Mouse (Mus musculus): Measurements from ENCODE around the gene Arf4. TPM values are rescaled to one million over a fixed set of nuclear protein-coding genes. Genes with fewer than 3 reads are reported as not detected.
"Not testable (repeated sequence)": the region's sequence is repeated elsewhere in the genome, so short reads cannot be mapped to it uniquely, and the experiment has no call there.

Arf4 gene
- polyA plus RNA-seq, 1 experiment: 8.4 TPM

DNA sequence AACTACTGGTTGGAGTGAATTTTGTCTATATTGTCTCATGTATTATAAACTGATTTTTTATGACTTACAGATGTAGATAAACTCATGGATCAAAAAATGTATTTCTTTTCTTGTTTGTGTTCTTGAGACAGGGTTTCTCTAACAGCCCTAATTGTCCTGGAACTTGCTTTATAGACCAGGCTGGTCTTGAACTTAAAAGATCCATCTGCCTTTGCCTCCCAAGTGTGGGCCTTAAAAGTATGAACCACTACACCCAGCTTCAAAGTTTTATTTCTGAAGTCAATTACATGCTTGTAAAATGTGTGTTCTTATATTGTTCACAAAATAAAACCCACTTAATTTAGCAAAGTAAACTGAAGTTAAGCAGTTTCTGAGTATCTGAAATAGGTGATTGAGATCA is 20.3 kb downstream of the Arf4 start:
- TF ChIP-seq TAL1 (IDR thresholded peaks at IDR 0.05; ENCODE audit: low read length) (no peak), GATA1 (IDR thresholded peaks at IDR 0.05; ENCODE audit: low read length) (no peak)
- Histone ChIP-seq H3K36me3 (ENCODE audit: control insufficient read depth) (peaks cover 82% of the 10 kb centered on the region), H3K27me3 (ENCODE audit: control insufficient read depth) (no peaks in the 10 kb centered on the region), H3K4me1 (ENCODE audit: control insufficient read depth) (peaks cover 8% of the 10 kb centered on the region), H3K4me3 (replicated peaks) (no peak overlapping the region), H3K9me3 (ENCODE audit: control insufficient read depth, low read length) (no peaks in the 10 kb centered on the region)

DNA sequence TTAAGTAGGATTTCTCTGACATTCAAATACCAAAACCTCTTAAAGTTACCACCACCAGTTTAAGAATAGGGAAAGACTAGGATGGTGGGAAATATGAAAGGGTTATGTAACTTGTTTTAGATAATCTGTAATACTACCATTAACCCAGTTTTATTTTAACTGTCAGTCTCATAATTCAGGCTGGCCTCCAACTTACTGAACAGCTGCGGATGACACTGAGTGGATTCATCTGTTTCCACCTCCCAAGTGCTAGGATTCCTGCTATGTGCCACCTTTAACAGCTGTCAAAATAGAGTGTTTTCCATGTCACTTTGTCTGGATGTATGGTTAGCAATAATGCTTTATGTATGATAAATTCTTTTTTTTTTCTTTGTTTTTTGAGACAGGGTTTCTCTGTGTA is 22.4 kb downstream of the Arf4 start:
- Histone ChIP-seq H3K4me3 (replicated peaks) (no peak overlapping the region), H3K36me3 (ENCODE audit: control insufficient read depth) (peaks cover 86% of the 10 kb centered on the region), H3K27me3 (ENCODE audit: control insufficient read depth) (no peaks in the 10 kb centered on the region), H3K4me1 (ENCODE audit: control insufficient read depth) (peaks cover 10% of the 10 kb centered on the region), H3K9me3 (ENCODE audit: control insufficient read depth, low read length) (no peaks in the 10 kb centered on the region)
- TF ChIP-seq GATA1 (IDR thresholded peaks at IDR 0.05; ENCODE audit: low read length) (no peak), TAL1 (IDR thresholded peaks at IDR 0.05; ENCODE audit: low read length) (no peak)

DNA sequence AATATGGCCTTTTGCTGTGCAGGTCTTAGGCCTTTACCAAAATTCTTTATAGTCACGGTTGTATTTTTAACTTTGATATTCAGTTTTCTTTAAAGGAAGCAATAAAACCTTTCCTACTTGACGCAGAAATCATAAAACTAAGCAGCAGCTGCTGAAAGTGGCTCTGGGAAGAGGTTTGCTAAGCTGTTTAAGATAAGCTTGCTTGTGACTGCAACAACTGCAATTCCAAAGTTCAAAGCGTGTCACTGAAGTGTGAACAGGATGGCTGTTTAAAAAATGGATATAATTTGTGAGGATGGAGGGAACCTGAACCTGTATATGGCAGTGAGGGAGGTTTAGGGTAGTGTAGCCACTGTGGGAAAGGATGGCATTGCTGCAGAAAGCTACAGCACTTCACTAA is 24.1 kb downstream of the Arf4 start:
- no peak for TF ChIP-seq TAL1 (IDR thresholded peaks at IDR 0.05; ENCODE audit: low read length)
- no peak for TF ChIP-seq GATA1 (IDR thresholded peaks at IDR 0.05; ENCODE audit: low read length)
- Histone ChIP-seq H3K36me3 (ENCODE audit: control insufficient read depth) (peaks cover 89% of the 10 kb centered on the region), H3K27me3 (ENCODE audit: control insufficient read depth) (no peaks in the 10 kb centered on the region), H3K4me3 (replicated peaks) (no peak overlapping the region), H3K9me3 (ENCODE audit: control insufficient read depth, low read length) (no peaks in the 10 kb centered on the region), H3K4me1 (ENCODE audit: control insufficient read depth) (peaks cover 24% of the 10 kb centered on the region)

DNA sequence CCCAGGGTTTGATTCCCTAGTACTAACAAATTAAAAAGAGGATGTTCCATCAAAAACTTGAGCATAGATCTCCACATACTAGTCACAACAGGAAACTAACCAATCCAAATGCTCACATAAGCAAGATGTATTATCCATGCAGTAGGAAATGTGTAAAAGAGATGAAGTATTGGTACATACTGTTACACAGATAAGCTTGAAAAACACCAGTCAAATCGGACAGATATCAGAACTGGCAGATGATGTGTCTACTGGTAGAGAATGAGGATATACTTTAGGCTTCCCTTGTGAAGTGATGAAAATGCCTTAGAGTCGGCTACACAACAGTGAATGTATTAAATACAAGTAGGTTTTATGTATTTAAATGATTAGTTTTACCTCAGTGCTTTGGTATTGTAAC is 24.6 kb downstream of the Arf4 start:
- TF ChIP-seq GATA1 (IDR thresholded peaks at IDR 0.05; ENCODE audit: low read length): no peak
- Histone ChIP-seq H3K36me3 (ENCODE audit: control insufficient read depth) (peaks cover 87% of the 10 kb centered on the region), H3K9me3 (ENCODE audit: control insufficient read depth, low read length) (no peaks in the 10 kb centered on the region), H3K4me1 (ENCODE audit: control insufficient read depth) (peaks cover 28% of the 10 kb centered on the region), H3K27me3 (ENCODE audit: control insufficient read depth) (no peaks in the 10 kb centered on the region), H3K4me3 (replicated peaks) (no peak overlapping the region)

DNA sequence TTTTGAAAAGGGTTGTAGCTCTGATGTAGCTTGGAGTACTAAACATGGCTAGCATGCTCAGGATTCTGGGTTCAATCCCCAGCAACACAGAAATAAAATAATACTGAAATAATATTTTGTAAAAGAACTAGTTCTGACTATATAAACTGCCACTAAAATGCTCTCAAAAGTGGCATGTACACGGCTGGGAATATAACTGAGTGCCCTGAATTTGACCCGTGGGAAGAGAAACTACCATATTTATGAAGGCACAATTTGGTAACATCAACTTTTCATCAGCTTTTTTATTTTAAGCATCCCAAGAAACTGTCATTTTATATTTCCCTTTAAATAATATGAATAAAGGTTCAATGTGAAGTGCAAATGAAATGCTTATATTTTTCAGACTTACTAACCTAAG is 26.0 kb downstream of the Arf4 start:
- Histone ChIP-seq H3K27me3 (ENCODE audit: control insufficient read depth) (no peaks in the 10 kb centered on the region), H3K4me1 (ENCODE audit: control insufficient read depth) (peaks cover 41% of the 10 kb centered on the region), H3K9me3 (ENCODE audit: control insufficient read depth, low read length) (no peaks in the 10 kb centered on the region), H3K4me3 (replicated peaks) (no peak overlapping the region), H3K36me3 (ENCODE audit: control insufficient read depth) (peaks cover 74% of the 10 kb centered on the region)
- TF ChIP-seq TAL1 (IDR thresholded peaks at IDR 0.05; ENCODE audit: low read length) (no peak), GATA1 (IDR thresholded peaks at IDR 0.05; ENCODE audit: low read length) (no peak)

DNA sequence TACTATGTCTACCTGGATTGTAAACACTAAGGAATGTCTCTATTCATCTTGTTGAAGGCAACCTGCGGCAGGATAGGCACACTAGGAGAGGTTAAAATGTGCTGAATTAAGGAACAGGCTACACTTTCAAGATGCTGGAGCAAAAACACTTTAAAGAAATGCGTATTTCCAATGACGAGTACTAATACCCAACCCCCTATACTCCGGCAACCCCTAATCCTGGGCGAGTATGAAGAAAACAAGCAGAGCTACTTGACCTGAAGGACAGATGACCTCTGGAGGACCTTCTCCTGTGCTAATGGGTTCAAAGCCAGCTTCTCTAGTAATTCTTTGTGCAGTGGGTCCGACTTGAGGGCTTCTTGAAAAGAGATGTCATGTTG is 30.1 kb downstream of the Arf4 start:
- H3K9me3 ChIP-seq (ENCODE audit: control insufficient read depth, low read length): no peaks in the 10 kb centered on the region
- H3K4me3 ChIP-seq (replicated peaks): peak overlapping the region; percentile 85
- peaks cover 62% of the 10 kb centered on the region for H3K4me1 ChIP-seq (ENCODE audit: control insufficient read depth)
- H3K27me3 ChIP-seq (ENCODE audit: control insufficient read depth): no peaks in the 10 kb centered on the region
- H3K36me3 ChIP-seq (ENCODE audit: control insufficient read depth): peaks cover 40% of the 10 kb centered on the region
- no peak for TF ChIP-seq GATA1 (IDR thresholded peaks at IDR 0.05; ENCODE audit: low read length)
- no peak for TF ChIP-seq TAL1 (IDR thresholded peaks at IDR 0.05; ENCODE audit: low read length)

DNA sequence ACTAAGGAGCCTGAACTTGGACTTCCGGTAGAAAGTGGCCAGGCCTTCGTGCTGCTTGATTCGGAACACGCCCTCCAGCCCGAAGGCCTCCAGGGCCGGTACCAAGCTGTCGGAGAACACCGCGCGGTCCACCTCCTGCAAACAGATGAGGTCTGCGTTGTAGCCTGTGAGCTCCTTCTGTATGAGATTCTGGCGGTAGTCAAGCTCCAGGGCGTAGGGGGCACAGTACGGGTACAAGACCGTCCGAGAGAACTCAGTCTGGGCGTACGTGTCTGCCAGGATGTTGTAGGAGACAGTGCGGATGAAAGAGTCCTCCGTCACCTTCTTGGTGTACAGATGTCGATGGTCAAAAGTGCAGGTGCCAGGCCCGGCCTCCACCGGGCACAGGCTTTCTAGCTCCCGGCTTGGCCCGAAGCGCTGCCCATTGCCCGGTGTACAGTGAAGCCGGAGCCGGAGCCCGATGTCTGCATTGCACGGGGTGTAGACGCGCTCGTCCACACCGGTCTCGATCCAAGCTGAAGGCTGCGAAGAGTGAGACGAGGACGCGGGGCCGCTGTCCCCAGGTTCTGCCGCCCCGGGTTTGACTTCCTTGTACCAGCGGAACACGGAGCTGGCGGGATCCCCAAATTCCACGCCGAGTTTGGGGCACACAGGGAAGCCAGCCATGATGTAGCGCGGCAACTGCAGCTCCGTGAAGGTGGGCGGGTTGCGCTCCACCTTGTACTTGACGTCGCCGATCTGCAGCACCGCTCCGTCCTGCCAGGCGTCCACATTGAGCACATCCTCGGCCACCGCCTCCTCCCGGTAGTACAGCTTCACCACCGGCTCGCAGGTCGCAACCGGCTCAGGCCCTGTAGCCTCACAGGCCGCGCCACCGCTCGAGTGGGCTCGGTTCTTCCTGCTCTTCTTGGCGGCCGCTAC is 30.8 kb downstream of the Arf4 start:
- Histone ChIP-seq H3K27me3 (ENCODE audit: control insufficient read depth) (no peaks in the 10 kb centered on the region), H3K4me1 (ENCODE audit: control insufficient read depth) (peaks cover 60% of the 10 kb centered on the region), H3K4me3 (replicated peaks) (peak overlapping the region; percentile 85), H3K36me3 (ENCODE audit: control insufficient read depth) (peaks cover 36% of the 10 kb centered on the region), H3K9me3 (ENCODE audit: control insufficient read depth, low read length) (no peaks in the 10 kb centered on the region)
- TF ChIP-seq GATA1 (IDR thresholded peaks at IDR 0.05; ENCODE audit: low read length): no peak
- no peak for TF ChIP-seq TAL1 (IDR thresholded peaks at IDR 0.05; ENCODE audit: low read length)

DNA sequence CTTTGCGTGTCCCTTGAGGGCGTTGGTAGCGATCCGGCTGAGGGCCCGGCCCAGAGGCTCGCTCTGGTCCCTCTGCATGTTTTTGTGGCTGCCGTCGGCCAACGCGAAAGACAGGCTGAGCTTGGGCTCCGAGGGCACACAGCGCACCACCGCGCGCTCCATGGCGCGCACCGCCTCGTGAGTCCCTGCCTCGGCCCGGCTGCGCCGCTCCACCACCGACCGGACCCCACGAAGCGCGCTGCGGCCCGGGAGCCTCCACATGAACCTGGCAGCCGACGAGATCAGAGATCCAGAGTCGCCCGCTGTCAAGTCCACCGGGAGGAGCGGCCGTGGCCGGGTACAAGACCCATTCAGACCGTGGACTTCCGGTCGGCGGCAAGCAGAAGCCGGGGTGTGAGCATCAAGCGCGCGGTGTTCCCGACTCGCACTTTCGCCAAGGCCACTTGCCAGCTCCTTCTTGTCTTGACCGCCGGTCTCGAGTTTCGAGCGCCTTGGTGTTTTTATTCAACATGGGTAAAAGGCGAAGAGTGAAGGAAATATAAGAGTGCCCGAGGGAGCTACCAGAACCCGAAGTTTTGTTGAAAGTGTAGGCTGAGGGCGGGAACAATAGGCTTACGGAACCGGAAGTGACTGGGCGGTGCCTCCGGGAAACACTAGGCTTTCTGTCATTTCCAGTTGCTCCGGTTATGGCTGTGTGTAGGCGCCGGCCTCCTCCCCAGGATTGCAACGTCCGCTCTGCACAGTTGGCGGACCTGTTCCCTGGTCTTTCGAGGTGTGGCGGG is 31.6 kb downstream of the Arf4 start, which contains the start of gene Pde12:
Pde12 (minus strand) TSS at position 592 of the 782 bp plus-strand sequence.
- no peaks in the 10 kb centered on the region for H3K27me3 ChIP-seq (ENCODE audit: control insufficient read depth)
- H3K4me1 ChIP-seq (ENCODE audit: control insufficient read depth): peaks cover 68% of the 10 kb centered on the region
- peak within 1 kb of the TSS; percentile 85 for H3K4me3 ChIP-seq (replicated peaks)
- no peak for TF ChIP-seq GATA1 (IDR thresholded peaks at IDR 0.05; ENCODE audit: low read length)
- no peaks in the 10 kb centered on the region for H3K9me3 ChIP-seq (ENCODE audit: control insufficient read depth, low read length)
- peaks cover 27% of the 10 kb centered on the region for H3K36me3 ChIP-seq (ENCODE audit: control insufficient read depth)

DNA sequence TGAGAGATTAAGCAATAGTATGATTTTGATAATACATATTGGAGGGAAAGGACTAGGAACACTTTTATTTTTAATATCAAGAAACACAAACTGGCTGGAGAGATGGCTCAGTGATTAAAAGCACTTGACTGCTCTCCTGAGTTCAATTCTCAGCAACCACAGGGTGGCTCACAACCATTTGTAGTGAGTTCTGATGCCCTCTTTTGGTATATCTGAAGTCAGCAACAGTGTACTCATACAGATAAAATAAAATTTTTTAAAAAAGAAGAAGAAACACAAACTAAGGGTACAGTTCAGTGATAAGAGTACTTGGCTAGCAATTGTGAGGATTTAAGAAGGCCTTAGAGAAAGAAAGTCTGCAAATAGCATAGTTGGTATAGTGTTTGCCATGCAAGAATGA is 33.1 kb downstream of the Arf4 start:
- peaks cover 79% of the 10 kb centered on the region for H3K4me1 ChIP-seq (ENCODE audit: control insufficient read depth)
- no peaks in the 10 kb centered on the region for H3K27me3 ChIP-seq (ENCODE audit: control insufficient read depth)
- H3K36me3 ChIP-seq (ENCODE audit: control insufficient read depth): peaks cover 12% of the 10 kb centered on the region
- TF ChIP-seq GATA1 (IDR thresholded peaks at IDR 0.05; ENCODE audit: low read length) (no peak), TAL1 (IDR thresholded peaks at IDR 0.05; ENCODE audit: low read length) (no peak)
- no peaks in the 10 kb centered on the region for H3K9me3 ChIP-seq (ENCODE audit: control insufficient read depth, low read length)
- H3K4me3 ChIP-seq (replicated peaks): peak overlapping the region; percentile 85

DNA sequence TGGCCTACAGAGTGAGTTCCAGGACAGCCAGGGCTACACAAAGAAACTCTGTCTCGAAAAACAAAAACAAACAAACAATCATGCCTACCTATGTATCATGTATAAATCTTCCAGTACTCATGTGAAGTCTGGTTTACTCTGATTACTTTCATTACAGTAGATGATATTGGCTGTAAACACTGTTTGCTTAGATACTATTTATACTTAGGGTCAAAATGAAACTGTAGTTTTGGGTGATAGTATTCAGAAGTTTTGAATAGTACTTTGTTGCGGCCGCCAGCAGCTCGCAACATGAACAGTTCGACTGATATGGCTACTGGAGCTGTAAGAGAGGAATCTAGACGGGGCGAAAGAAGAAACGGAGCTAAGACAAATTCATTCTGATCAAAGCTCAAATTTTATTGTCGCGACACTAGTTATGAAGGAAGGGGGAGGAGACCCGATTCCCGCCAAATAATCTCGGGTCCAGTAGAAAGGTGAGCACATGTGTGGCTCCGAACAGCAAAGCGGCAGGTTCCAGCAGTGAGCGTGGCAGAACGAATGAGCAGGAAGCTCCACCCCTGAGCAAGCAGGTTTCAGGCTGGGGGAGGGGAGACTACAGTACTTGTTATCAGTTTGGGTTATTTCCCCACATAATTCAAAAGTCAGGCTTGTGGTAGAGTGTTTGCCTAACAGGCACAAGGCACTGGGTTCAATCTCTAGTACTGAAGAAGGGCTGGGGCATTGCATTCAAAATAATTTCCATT is 34.2 kb downstream of the Arf4 start:
- peaks cover 75% of the 10 kb centered on the region for H3K4me1 ChIP-seq (ENCODE audit: control insufficient read depth)
- H3K36me3 ChIP-seq (ENCODE audit: control insufficient read depth); H3K9me3 ChIP-seq (ENCODE audit: control insufficient read depth, low read length); H3K27me3 ChIP-seq (ENCODE audit: control insufficient read depth): not testable (repeated sequence)
- peak overlapping the region; percentile 46 for H3K4me3 ChIP-seq (replicated peaks)

DNA sequence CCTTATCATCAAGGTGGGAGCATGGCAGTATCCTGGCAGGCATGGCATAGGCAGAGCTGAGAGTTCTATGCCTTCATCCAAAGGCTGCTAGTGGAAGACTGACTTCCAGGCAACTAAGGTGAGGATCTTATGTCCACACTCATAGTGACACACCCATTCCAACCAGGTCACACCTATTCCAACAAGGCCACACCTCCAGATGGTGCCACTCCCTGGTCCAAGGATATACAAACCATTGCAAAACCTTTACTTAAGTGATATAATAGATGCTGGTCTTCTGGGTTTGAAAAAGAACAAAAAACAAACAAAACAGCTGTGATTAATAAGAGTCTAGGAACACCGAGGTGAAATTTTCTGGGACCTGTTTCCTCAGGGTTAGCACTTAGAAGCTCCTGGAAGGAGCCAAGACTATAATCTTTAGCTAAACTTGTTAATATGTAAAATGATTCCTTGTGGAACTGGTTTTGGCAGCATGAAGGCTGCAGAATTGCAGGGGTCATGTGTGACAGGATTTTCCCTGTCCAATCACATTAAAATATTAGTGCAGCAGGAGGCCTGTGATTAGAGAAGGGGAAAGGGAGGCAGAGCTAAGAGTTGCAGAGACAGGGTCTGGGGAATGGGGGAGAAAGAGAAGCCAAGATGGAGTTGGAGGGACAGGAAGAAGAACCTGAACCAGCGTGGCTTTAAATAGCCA is 36.7 kb downstream of the Arf4 start:
- not testable (repeated sequence) for H3K9me3 ChIP-seq (ENCODE audit: control insufficient read depth, low read length); H3K36me3 ChIP-seq (ENCODE audit: control insufficient read depth); H3K27me3 ChIP-seq (ENCODE audit: control insufficient read depth); H3K4me3 ChIP-seq (replicated peaks)
- peaks cover 57% of the 10 kb centered on the region for H3K4me1 ChIP-seq (ENCODE audit: control insufficient read depth)
